Mouse (Mus musculus): ENCODE data around the gene Pqlc3. TPM values are rescaled to one million over a fixed set of nuclear protein-coding genes. Genes with fewer than 3 reads are reported as not detected.

The Pqlc3 gene
- 84.9 and 206 TPM in 2 replicates for polyA plus RNA-seq (2012; rRNA removed)

DNA sequence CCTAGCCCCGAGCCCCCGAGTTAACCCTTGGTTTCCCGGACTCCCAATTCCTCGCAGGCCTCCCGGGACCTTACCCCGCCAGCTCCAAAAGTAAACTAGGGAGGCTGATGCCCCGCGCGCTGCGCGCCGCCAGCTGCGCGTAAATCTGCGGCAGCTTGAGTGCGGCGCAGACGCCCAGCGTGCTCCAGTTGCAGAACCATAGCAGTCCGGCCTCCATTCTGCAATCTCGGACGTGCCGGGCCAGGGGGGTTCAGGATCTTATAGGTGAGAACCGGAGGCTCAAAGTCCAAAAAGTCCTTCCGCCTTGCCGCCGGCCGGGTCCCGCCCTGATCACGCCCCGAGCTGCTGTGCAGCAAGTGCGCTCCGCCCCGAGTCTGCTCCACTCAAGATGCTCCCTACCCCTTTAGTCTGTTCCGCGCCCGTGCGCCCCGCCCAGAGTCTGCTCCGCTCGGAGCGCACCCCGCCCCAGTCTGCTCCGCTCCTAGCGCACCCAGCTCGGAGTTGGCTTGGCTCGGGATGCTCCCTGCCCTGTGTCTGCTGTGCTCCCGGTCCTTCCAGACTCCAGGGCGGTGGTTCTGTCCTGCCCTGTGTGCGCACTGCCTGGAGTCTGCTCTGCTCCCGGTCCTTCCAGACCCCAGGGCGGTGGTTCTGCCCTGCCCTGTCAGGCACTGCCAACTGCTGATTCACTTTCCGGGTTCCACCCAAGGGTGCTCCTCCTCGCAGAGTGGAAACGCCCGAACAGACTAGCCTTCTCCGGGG, at the start of gene Pqlc3:
TSS of gene Pqlc3 (minus strand) at position 670 of the 759 bp plus-strand sequence.

DNA sequence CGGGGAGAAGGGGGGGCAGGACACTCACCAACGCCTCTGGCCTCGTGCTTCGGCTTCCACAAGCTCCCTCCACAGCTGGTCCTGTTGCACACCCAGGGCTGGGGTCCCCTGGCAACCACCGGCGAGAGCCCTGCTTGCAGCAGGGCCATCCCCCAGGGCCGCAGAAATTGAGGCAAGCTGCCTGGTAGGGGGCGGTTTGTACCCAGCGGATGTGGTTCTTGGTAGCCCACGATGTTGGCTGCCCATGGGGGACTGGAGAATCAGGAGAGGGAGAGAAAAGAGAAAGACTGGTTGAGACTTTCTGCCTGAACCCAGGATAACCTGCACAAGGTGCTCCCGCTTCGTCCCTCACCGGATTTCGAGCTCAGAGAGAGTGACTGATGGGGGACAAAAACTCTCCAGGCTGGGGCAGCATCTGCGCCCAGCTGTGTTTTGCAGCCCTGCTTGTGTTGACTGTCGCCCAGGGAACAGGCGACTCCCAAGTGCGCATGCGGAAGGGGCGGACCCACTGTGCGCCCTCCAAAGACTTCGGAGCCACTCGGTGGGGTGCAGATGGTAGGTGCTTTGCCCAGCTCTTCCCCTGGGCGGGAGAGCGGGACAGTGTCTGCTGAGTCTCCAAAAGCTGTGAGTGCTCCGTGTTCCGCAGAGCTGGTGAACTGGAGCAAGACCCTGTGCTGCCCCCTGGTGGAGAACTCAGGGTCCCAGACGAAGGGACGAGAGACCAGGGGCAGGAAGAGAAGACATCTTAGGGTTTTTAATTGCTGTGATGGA, 11.1 kb upstream of the Pqlc3 start, which contains the start of gene 2410004P03Rik:
TSS of gene 2410004P03Rik (minus strand) at position 628 of the 771 bp plus-strand sequence.

Other genes starting within 250 kb of the Pqlc3 start
- 5.8 and 8.4 TPM in 2 replicates for gene Greb1, start 199.5 kb downstream of the Pqlc3 start, polyA plus RNA-seq (2012; rRNA removed)
- gene E2f6, start 189.4 kb downstream of the Pqlc3 start, polyA plus RNA-seq (2012; rRNA removed), result 10.0 and 11.7 TPM in 2 replicates
- gene Rock2, start 105.5 kb downstream of the Pqlc3 start, polyA plus RNA-seq (2012; rRNA removed), result 4.9 and 5.6 TPM in 2 replicates
- gene 2410004P03Rik, start 11.3 kb upstream of the Pqlc3 start, polyA plus RNA-seq (2012; rRNA removed), result 0.52 and 1.3 TPM in 2 replicates
- 12.4 and 20.0 TPM in 2 replicates for gene Kcnf1, start 176.5 kb upstream of the Pqlc3 start, polyA plus RNA-seq (2012; rRNA removed)

Data from colon, adult 2 months (tissue).